Mouse (Mus musculus) thymus, adult 2 months (tissue): ENCODE results near the gene Dguok. TPM values are rescaled to one million over a fixed set of nuclear protein-coding genes. Genes with fewer than 3 reads are reported as not detected.

ENCODE experiments used
- DNase-seq: peaks from one replicate; pipeline ENCODE4 v3.0.0; 2021
- H3K27ac ChIP-seq: fragments of 200-500 bp; 2 replicates; pipeline ENCODE4 v1.5.1; 2012; ENCODE audit warnings: low read length, control low read depth; ENCODE audit not compliant: control insufficient read depth, insufficient read depth
- H3K27me3 ChIP-seq: fragments of 200-500 bp; 2 replicates; pipeline ENCODE4 v1.6.1; 2012; ENCODE audit warnings: mild to moderate bottlenecking, low read length, moderate library complexity, mixed read lengths; ENCODE audit not compliant: control insufficient read depth, insufficient read depth
- H3K36me3 ChIP-seq: fragments of 200-500 bp; 2 replicates; pipeline ENCODE4 v1.6.1; 2012; ENCODE audit warnings: mild to moderate bottlenecking, low read length, moderate library complexity; ENCODE audit not compliant: control insufficient read depth, insufficient read depth
- H3K4me1 ChIP-seq: fragments of 200-500 bp; replicated peaks from 2 replicates; pipeline ENCODE4 v1.6.1; 2012; ENCODE audit warnings: low read length; ENCODE audit not compliant: control insufficient read depth, insufficient read depth
- H3K4me3 ChIP-seq: fragments of 200-500 bp; 2 replicates; pipeline ENCODE4 v1.5.1; 2012; ENCODE audit warnings: mild to moderate bottlenecking, low read length, control low read depth, moderate library complexity; ENCODE audit not compliant: control insufficient read depth, insufficient read depth
- CTCF ChIP-seq: fragments of 200-500 bp; IDR thresholded peaks from 2 replicates; pipeline ENCODE4 v1.5.1; 2012; ENCODE audit warnings: mild to moderate bottlenecking, control low read depth, low read length, moderate library complexity, borderline replicate concordance; ENCODE audit not compliant: control insufficient read depth, poor library complexity, insufficient read depth; ENCODE audit errors: extremely low read depth
- POLR2A ChIP-seq: fragments of 200-500 bp; IDR thresholded peaks from 2 replicates; pipeline ENCODE4 v1.6.1; 2012; ENCODE audit warnings: mild to moderate bottlenecking, low read length, control low read depth, moderate library complexity; ENCODE audit not compliant: control insufficient read depth, poor library complexity, insufficient read depth; ENCODE audit errors: extremely low read depth
- WGBS: fragments of 180-500 bp; shearing (Covaris S2); methylation state at CpG from one replicate; pipeline ENCODE4 v1.1.7; 2018; 5-methylcytosine and 5-hydroxymethylcytosine counted together
- polyA plus RNA-seq: library from polyadenylated mRNA; depleted of rRNA; stranded (reverse); fragments of >200 nt; gene quantifications from 2 replicates; pipeline ENCODE4 v1.2.3, GENCODE M21; 2012

The Dguok gene
- polyA plus RNA-seq, 1 experiment: 65.4 TPM

GRCm38 (mm10) chr6:83501524-83502310, 5.1 kb downstream of the Dguok start:
- no peaks in the 10 kb centered on the region for H3K27me3 ChIP-seq
- H3K4me1 ChIP-seq: peaks cover 15% of the 10 kb centered on the region
- WGBS: 86% methylated on average over 9 of the region's 9 CpGs
- TF ChIP-seq CTCF (no peak), POLR2A (no peak)
- no peak overlapping the region for H3K27ac ChIP-seq
- no peaks in the 10 kb centered on the region for H3K36me3 ChIP-seq
- DNase-seq: no peak
- H3K4me3 ChIP-seq: no peak overlapping the region

GRCm38 (mm10) chr6:83500462-83500861, 6.3 kb downstream of the Dguok start:
- H3K27me3 ChIP-seq: no peaks in the 10 kb centered on the region
- no peaks in the 10 kb centered on the region for H3K36me3 ChIP-seq
- H3K4me1 ChIP-seq: peaks cover 13% of the 10 kb centered on the region
- no peak overlapping the region for H3K27ac ChIP-seq
- WGBS: 90% methylated on average over 3 of the region's 3 CpGs
- H3K4me3 ChIP-seq: no peak overlapping the region
- no peak for DNase-seq
- no peak for TF ChIP-seq POLR2A
- TF ChIP-seq CTCF: no peak

GRCm38 (mm10) chr6:83499078-83499477, 7.7 kb downstream of the Dguok start:
- Histone ChIP-seq H3K36me3 (no peaks in the 10 kb centered on the region), H3K27ac (no peak overlapping the region), H3K4me3 (no peak overlapping the region), H3K4me1 (0 out of 2 replicates have a peak, but pooled peaks cover 4% of the 10 kb centered on the region), H3K27me3 (no peaks in the 10 kb centered on the region)
- no peak for TF ChIP-seq POLR2A
- no peak for TF ChIP-seq CTCF
- WGBS: 96% methylated on average over 10 of the region's 10 CpGs
- DNase-seq: no peak

- Histone ChIP-seq H3K36me3 (peaks cover 8% of the 10 kb centered on the region), H3K27me3 (no peaks in the 10 kb centered on the region), H3K4me3 (no peak overlapping the region), H3K4me1 (no peaks in the 10 kb centered on the region), H3K27ac (no peak overlapping the region)
- 91% methylated on average over 22 of the region's 22 CpGs for WGBS
- no peak for DNase-seq
- TF ChIP-seq CTCF (no peak), POLR2A (no peak)
Observed at GRCm38 (mm10) chr6:83496753-83497710, 9.7 kb downstream of the Dguok start.

- Histone ChIP-seq H3K27ac (no peak overlapping the region), H3K27me3 (no peaks in the 10 kb centered on the region), H3K4me3 (no peak overlapping the region), H3K4me1 (no peaks in the 10 kb centered on the region), H3K36me3 (peaks cover 8% of the 10 kb centered on the region)
- DNase-seq: no peak
- TF ChIP-seq POLR2A (no peak), CTCF (no peak)
- 82% methylated on average over 9 of the region's 9 CpGs for WGBS
Observed at GRCm38 (mm10) chr6:83496009-83496752, 10.6 kb downstream of the Dguok start.

GRCm38 (mm10) chr6:83490622-83491021, 16.1 kb downstream of the Dguok start:
- Histone ChIP-seq H3K36me3 (peaks cover 33% of the 10 kb centered on the region), H3K4me1 (peaks cover 2% of the 10 kb centered on the region), H3K27ac (no peak overlapping the region), H3K27me3 (no peaks in the 10 kb centered on the region), H3K4me3 (no peak overlapping the region)
- TF ChIP-seq POLR2A: no peak
- no peak for TF ChIP-seq CTCF
- no peak for DNase-seq
- 5% methylated on average over 4 of the region's 4 CpGs for WGBS
